Mouse (Mus musculus) frontal cortex, adult 2 months (tissue): ENCODE measurements around the gene Olfr1511. TPM values are rescaled to one million over a fixed set of nuclear protein-coding genes. Genes with fewer than 3 reads are reported as not detected.
"Not testable (repeated sequence)": the region's sequence is repeated elsewhere in the genome, so short reads cannot be mapped to it uniquely, and the experiment has no call there.

ENCODE experiments used
- DNase-seq, 2 experiments: peaks; one replicate each; pipeline ENCODE4 v3.0.0; 2022; ENCODE audit warnings: low spot score in 1 of 2; ENCODE audit errors: extremely low spot score in 1 of 2
- polyA plus RNA-seq: library from polyadenylated mRNA; depleted of rRNA; stranded (reverse); fragments of >200 nt; gene quantifications from 2 replicates; pipeline ENCODE4 v1.2.3, GENCODE M21; 2012; rRNA removed

Gene Olfr1511
- polyA plus RNA-seq, result 0.11 TPM in 1 of 2 replicates, not detected in the other

DNA sequence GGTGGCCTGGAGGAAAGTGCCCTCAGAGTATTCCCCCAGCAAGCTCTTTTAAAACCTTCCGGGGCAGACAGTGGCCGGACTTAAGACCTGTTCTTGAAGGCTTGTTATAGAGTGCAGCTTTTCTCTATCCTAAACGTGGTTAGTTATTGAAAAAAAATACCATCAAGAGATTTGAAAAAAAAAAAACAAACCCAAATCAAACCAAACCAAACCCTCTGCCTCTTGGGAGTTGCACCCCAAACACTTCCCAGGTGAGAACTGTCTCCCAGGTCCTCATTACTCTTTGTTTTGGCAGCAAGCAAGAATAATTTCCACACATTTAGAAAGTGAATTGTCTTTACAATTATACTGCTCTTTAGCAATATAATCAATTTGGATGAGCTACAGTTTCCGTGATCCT is at the start of gene Olfr1511:
Olfr1511 (minus strand) TSS at position 101 of the 400 bp plus-strand sequence.
- DNase-seq, result no peak

DNA sequence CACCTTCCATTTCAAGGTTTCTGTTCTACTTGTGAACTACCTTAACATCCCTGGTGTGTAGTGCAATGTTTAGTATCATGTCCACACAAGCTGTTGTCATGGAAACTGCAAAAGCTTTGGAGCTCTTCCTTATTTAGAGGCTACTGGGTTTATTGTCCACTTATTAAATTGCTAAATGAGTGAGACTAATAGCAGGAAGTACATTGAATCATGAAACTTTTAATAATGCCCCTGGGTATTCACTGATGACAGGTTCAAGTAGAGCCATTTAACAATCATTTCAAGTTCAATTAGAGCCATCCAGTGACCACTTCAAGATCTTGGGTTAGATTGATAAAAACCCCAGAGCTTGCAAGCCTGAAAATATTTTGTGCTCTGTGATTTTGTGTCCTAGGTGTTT is 45.5 kb upstream of the Olfr1511 start, which contains the start of gene Olfr1509:
Olfr1509 (plus strand) TSS at position 301 of the 400 bp plus-strand sequence.
- no peak for DNase-seq

GRCm38 (mm10) chr14:52427686-52428085 is 30.5 kb upstream of the Olfr1511 start:
- DNase-seq, result no peak

DNA sequence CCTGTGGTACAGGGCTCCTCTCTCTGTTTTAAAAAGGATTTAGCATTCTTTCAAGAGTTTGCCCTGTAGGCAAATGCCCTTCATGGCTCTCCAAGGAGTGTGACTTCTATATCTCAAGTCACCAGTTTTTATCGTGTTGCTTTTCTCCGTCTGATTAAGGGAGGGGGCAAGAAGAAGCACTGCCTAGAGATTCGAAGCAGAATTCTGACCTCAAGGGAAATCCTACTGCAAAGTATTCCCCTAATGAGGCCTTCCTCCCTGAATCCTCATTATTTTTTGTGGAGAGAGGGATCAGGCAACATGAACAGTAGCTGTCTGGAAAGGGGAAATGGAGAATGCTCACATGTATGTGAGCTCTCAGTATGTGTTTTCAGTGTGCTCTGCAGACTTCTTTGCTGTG is 17.1 kb upstream of the Olfr1511 start, which contains the start of gene Olfr1510:
Olfr1510 (minus strand) TSS at position 101 of the 400 bp plus-strand sequence.
- no peak for DNase-seq

DNA sequence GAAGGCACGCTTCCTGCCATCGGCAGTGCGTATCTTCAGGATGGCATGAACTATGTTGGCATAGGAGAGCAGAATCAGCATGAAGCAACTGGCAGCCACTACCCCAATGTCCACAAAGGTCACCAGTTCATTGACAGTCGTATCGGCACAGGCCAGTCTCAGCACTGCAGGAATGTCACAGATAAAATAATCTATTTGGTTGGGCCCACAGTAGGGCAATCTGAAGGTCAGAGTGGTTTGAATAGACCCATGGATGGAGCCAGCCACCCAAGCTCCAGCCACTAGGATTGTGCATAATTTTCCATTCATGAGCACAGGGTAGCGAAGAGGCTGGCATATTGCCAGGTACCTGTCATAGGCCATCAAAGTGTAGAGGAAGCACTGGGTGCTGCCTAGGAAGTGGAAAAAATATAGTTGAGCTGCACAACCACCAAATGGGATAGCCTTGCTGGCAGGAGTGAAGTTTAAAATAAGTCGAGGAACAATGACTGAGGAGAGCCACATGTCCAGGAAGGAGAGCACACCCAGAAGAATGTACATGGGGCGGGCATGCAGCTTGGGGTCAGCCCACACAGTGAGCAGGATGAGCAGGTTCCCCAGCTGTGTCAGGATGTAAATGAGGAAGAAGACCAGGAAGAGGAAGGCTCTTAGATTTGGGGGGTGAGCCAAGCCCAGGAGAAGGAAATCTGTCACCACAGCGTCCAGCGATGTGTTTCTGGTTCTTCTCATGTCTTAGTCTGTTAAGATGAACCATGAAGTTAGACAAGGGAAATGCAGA is 13.2 kb upstream of the Olfr1511 start:
- DNase-seq, result not testable (repeated sequence)

GRCm38 (mm10) chr14:52390084-52390848 is 6.9 kb downstream of the Olfr1511 start:
- not testable (repeated sequence) for DNase-seq

GRCm38 (mm10) chr14:52379068-52379467 is 18.1 kb downstream of the Olfr1511 start, which contains the start of gene Olfr1512:
TSS of gene Olfr1512 (minus strand) at chr14:52379168.
- DNase-seq, result no peak

GRCm38 (mm10) chr14:52368741-52369140 is 28.4 kb downstream of the Olfr1511 start:
- peak in 1 of 2 experiments; percentile 44 for DNase-seq

GRCm38 (mm10) chr14:52356308-52356707 is 40.9 kb downstream of the Olfr1511 start, which contains the start of gene Olfr1513:
TSS of gene Olfr1513 (minus strand) at chr14:52356408.
- no peak for DNase-seq

Other genes starting within 250 kb of the Olfr1511 start
- gene Supt16, start 200.0 kb downstream of the Olfr1511 start, polyA plus RNA-seq, result 33.0 and 33.4 TPM in 2 replicates
- 60.2 and 62.5 TPM in 2 replicates for gene Chd8, start 139.6 kb downstream of the Olfr1511 start, polyA plus RNA-seq
- gene Tox4, start 118.2 kb downstream of the Olfr1511 start, polyA plus RNA-seq, result 33.3 and 39.7 TPM in 2 replicates
- gene Rab2b, start 117.8 kb downstream of the Olfr1511 start, polyA plus RNA-seq, result 48.0 and 50.4 TPM in 2 replicates
- 36.2 and 39.2 TPM in 2 replicates for gene Mettl3, start 92.3 kb downstream of the Olfr1511 start, polyA plus RNA-seq
- gene Sall2, start 68.6 kb downstream of the Olfr1511 start, polyA plus RNA-seq, result 38.1 and 39.0 TPM in 2 replicates
- 0.08 TPM in 1 of 2 replicates, not detected in the other for gene Olfr1513, start 41.0 kb downstream of the Olfr1511 start, polyA plus RNA-seq
- not detected in 2 replicates for gene Olfr1512, start 18.2 kb downstream of the Olfr1511 start, polyA plus RNA-seq
- not detected in 2 replicates for gene Olfr1510, start 17.0 kb upstream of the Olfr1511 start, polyA plus RNA-seq
- gene Olfr1509, start 45.6 kb upstream of the Olfr1511 start, polyA plus RNA-seq, result not detected in 2 replicates
- gene Olfr1508, start 70.1 kb upstream of the Olfr1511 start, polyA plus RNA-seq, result 0.02 TPM in 1 of 2 replicates, not detected in the other
- 0.36 TPM in 1 of 2 replicates, not detected in the other for gene Olfr1507, start 98.4 kb upstream of the Olfr1511 start, polyA plus RNA-seq